Mouse (Mus musculus): ENCODE data around the gene Wdr59. TPM values are rescaled to one million over a fixed set of nuclear protein-coding genes. Genes with fewer than 3 reads are reported as not detected.

The Wdr59 gene
- total and polyA plus RNA-seq, 3 experiments = 5.4 to 7.0 (median 6.9) TPM

GRCm38 (mm10) chr8:111566326-111566725, 44.4 kb upstream of the Wdr59 start:
- Histone ChIP-seq H3K4me1 (ENCODE audit: control insufficient read depth, insufficient read depth, low read length) (peaks cover 21% of the 10 kb centered on the region), H3K4me3 (no peak overlapping the region), H3K36me3 (ENCODE audit: control insufficient read depth, insufficient read depth, low read length) (peaks cover 25% of the 10 kb centered on the region), H3K79me2 (replicated peaks; ENCODE audit: control insufficient read depth, insufficient read depth, low read length) (peaks cover 8% of the 10 kb centered on the region), H3K27ac (no peak overlapping the region), H3K27me3 (ENCODE audit: control insufficient read depth, insufficient read depth, low read length) (no peaks in the 10 kb centered on the region), H3K9ac (ENCODE audit: low read depth, low read length) (no peak overlapping the region)
- intact Hi-C loops (cut with DNase I) = no loop called here
- WGBS = 53% methylated on average over 9 of the region's 9 CpGs
- DNase-seq = no peak
- no peak for TF ChIP-seq CTCF (IDR thresholded peaks at IDR 0.05)

GRCm38 (mm10) chr8:111565784-111566191, 43.9 kb upstream of the Wdr59 start:
- 23% methylated on average over 5 of the region's 5 CpGs for WGBS
- Histone ChIP-seq H3K9ac (ENCODE audit: low read depth, low read length) (no peak overlapping the region), H3K27ac (no peak overlapping the region), H3K4me3 (no peak overlapping the region), H3K79me2 (replicated peaks; ENCODE audit: control insufficient read depth, insufficient read depth, low read length) (peaks cover 10% of the 10 kb centered on the region), H3K4me1 (ENCODE audit: control insufficient read depth, insufficient read depth, low read length) (peaks cover 23% of the 10 kb centered on the region), H3K36me3 (ENCODE audit: control insufficient read depth, insufficient read depth, low read length) (peaks cover 31% of the 10 kb centered on the region), H3K27me3 (ENCODE audit: control insufficient read depth, insufficient read depth, low read length) (no peaks in the 10 kb centered on the region)
- intact Hi-C loops (cut with DNase I) = no loop called here
- DNase-seq = no peak
- TF ChIP-seq POLR2A (IDR thresholded peaks at IDR 0.05; ENCODE audit: insufficient read depth, low read depth, low read length) (no peak), EP300 (IDR thresholded peaks at IDR 0.05; ENCODE audit: insufficient read depth, low read depth, low read length) (no peak), CTCF (IDR thresholded peaks at IDR 0.05) (no peak)

GRCm38 (mm10) chr8:111564093-111564492, 42.2 kb upstream of the Wdr59 start:
- no peak for TF ChIP-seq POLR2A (IDR thresholded peaks at IDR 0.05; ENCODE audit: insufficient read depth, low read depth, low read length)
- no peak for TF ChIP-seq EP300 (IDR thresholded peaks at IDR 0.05; ENCODE audit: insufficient read depth, low read depth, low read length)
- TF ChIP-seq CTCF (IDR thresholded peaks at IDR 0.05) = no peak
- intact Hi-C loops (cut with DNase I) = no loop called here
- no peak overlapping the region for H3K27ac ChIP-seq

GRCm38 (mm10) chr8:111563687-111564086, 41.8 kb upstream of the Wdr59 start:
- WGBS = 84% methylated on average over 4 of the region's 4 CpGs
- no peak for DNase-seq
- peaks cover 35% of the 10 kb centered on the region for H3K36me3 ChIP-seq (ENCODE audit: control insufficient read depth, insufficient read depth, low read length)
- intact Hi-C loops (cut with DNase I) = no loop called here
- no peaks in the 10 kb centered on the region for H3K27me3 ChIP-seq (ENCODE audit: control insufficient read depth, insufficient read depth, low read length)
- no peak for TF ChIP-seq POLR2A (IDR thresholded peaks at IDR 0.05; ENCODE audit: insufficient read depth, low read depth, low read length)
- no peak for TF ChIP-seq CTCF (IDR thresholded peaks at IDR 0.05)
- TF ChIP-seq EP300 (IDR thresholded peaks at IDR 0.05; ENCODE audit: insufficient read depth, low read depth, low read length) = no peak
- H3K9ac ChIP-seq (ENCODE audit: low read depth, low read length) = no peak overlapping the region
- peaks cover 25% of the 10 kb centered on the region for H3K4me1 ChIP-seq (ENCODE audit: control insufficient read depth, insufficient read depth, low read length)
- peaks cover 9% of the 10 kb centered on the region for H3K79me2 ChIP-seq (replicated peaks; ENCODE audit: control insufficient read depth, insufficient read depth, low read length)
- no peak overlapping the region for H3K27ac ChIP-seq
- H3K4me3 ChIP-seq = no peak overlapping the region

More at GRCm38 (mm10) chr8:111564093-111564492, 42.2 kb upstream of the Wdr59 start:
- no peak for DNase-seq
- H3K36me3 ChIP-seq (ENCODE audit: control insufficient read depth, insufficient read depth, low read length) = peaks cover 33% of the 10 kb centered on the region
- H3K4me1 ChIP-seq (ENCODE audit: control insufficient read depth, insufficient read depth, low read length) = peaks cover 22% of the 10 kb centered on the region
- H3K27me3 ChIP-seq (ENCODE audit: control insufficient read depth, insufficient read depth, low read length) = no peaks in the 10 kb centered on the region
- WGBS = 68% methylated on average over 2 of the region's 2 CpGs
- H3K4me3 ChIP-seq = no peak overlapping the region
- H3K9ac ChIP-seq (ENCODE audit: low read depth, low read length) = no peak overlapping the region
- peaks cover 9% of the 10 kb centered on the region for H3K79me2 ChIP-seq (replicated peaks; ENCODE audit: control insufficient read depth, insufficient read depth, low read length)

GRCm38 (mm10) chr8:111563075-111563474, 41.2 kb upstream of the Wdr59 start:
- TF ChIP-seq EP300 (IDR thresholded peaks at IDR 0.05; ENCODE audit: insufficient read depth, low read depth, low read length) (no peak), POLR2A (IDR thresholded peaks at IDR 0.05; ENCODE audit: insufficient read depth, low read depth, low read length) (no peak), CTCF (IDR thresholded peaks at IDR 0.05) (no peak)
- DNase-seq = no peak
- Histone ChIP-seq H3K27ac (no peak overlapping the region), H3K27me3 (ENCODE audit: control insufficient read depth, insufficient read depth, low read length) (no peaks in the 10 kb centered on the region), H3K9ac (ENCODE audit: low read depth, low read length) (no peak overlapping the region), H3K36me3 (ENCODE audit: control insufficient read depth, insufficient read depth, low read length) (peaks cover 41% of the 10 kb centered on the region), H3K79me2 (replicated peaks; ENCODE audit: control insufficient read depth, insufficient read depth, low read length) (peaks cover 8% of the 10 kb centered on the region), H3K4me3 (no peak overlapping the region), H3K4me1 (ENCODE audit: control insufficient read depth, insufficient read depth, low read length) (peaks cover 23% of the 10 kb centered on the region)
- intact Hi-C loops (cut with DNase I) = no loop called here
- WGBS = 97% methylated on average over 5 of the region's 5 CpGs

GRCm38 (mm10) chr8:111562274-111562803, 40.4 kb upstream of the Wdr59 start:
- H3K27ac ChIP-seq = no peak overlapping the region; the same call in 1 of the 2 replicates
- intact Hi-C loops (cut with DNase I) = no loop called here
- no peak overlapping the region for H3K9ac ChIP-seq (ENCODE audit: low read depth, low read length)
- peaks cover 7% of the 10 kb centered on the region for H3K79me2 ChIP-seq (replicated peaks; ENCODE audit: control insufficient read depth, insufficient read depth, low read length)
- TF ChIP-seq CTCF (IDR thresholded peaks at IDR 0.05) (no peak), POLR2A (IDR thresholded peaks at IDR 0.05; ENCODE audit: insufficient read depth, low read depth, low read length) (no peak), EP300 (IDR thresholded peaks at IDR 0.05; ENCODE audit: insufficient read depth, low read depth, low read length) (no peak)
- WGBS = 79% methylated on average over 5 of the region's 5 CpGs
- no peak overlapping the region for H3K4me3 ChIP-seq
- H3K27me3 ChIP-seq (ENCODE audit: control insufficient read depth, insufficient read depth, low read length) = no peaks in the 10 kb centered on the region
- H3K4me1 ChIP-seq (ENCODE audit: control insufficient read depth, insufficient read depth, low read length) = peaks cover 23% of the 10 kb centered on the region
- peaks cover 38% of the 10 kb centered on the region for H3K36me3 ChIP-seq (ENCODE audit: control insufficient read depth, insufficient read depth, low read length)
- DNase-seq = no peak
